Mouse (Mus musculus): Measurements from ENCODE around the gene Basp1. TPM values are rescaled to one million over a fixed set of nuclear protein-coding genes. Genes with fewer than 3 reads are reported as not detected.

The Basp1 gene
- polyA plus RNA-seq, 2 experiments = 1.6 to 3.8 TPM

DNA sequence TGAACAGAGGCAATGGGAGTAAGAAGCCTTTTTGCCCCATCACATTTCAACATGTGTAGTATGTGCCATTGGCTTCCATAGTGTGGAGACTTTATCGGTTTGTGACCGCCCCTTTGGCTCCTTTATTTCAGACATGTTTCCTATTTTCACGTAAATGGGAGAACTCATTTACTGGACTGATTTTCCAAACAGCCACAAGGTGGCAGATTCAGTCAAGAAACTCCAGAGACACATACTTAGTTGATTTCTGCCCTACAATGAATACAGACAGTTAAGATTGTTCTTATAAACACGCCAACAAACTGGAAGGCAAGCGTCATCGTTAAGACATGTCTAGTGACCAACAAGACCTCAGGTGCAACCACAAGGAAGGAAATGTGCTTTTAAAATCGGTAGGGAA lies 15.0 kb upstream of the Basp1 start:
- no peaks in the 10 kb centered on the region for H3K27me3 ChIP-seq (ENCODE audit: control insufficient read depth, insufficient read depth, low read length)
- H3K36me3 ChIP-seq (replicated peaks; ENCODE audit: control insufficient read depth, insufficient read depth, low read depth) = no peaks in the 10 kb centered on the region
- no peaks in the 10 kb centered on the region for H3K9me3 ChIP-seq (ENCODE audit: control insufficient read depth, low read length)
- no peaks in the 10 kb centered on the region for H3K4me1 ChIP-seq (replicated peaks; ENCODE audit: control insufficient read depth in 2 of 2, insufficient read depth in 2 of 2, low read length in 1 of 2)
- WGBS (ENCODE audit: insufficient replicate concordance) = 36% methylated on average over 7 of the region's 7 CpGs
- H3K4me2 ChIP-seq (ENCODE audit: low read depth) = no peak overlapping the region
- ATAC-seq (ENCODE audit: insufficient read depth) (no peak), DNase-seq (ENCODE audit: low read depth in 3 of 3, low spot score in 3 of 3) (no peak)
- TF ChIP-seq EP300 (IDR thresholded peaks at IDR 0.05; ENCODE audit: low read depth) = no peak
- peak; percentile 30; the same call in 1 of the 2 replicates for TF ChIP-seq CTCF (IDR thresholded peaks at IDR 0.05; ENCODE audit: low read depth)
- no peak overlapping the region for H3K27ac ChIP-seq
- H3K4me3 ChIP-seq (ENCODE audit: insufficient read depth in 1 of 2, low read depth in 2 of 2, low read length in 2 of 2) = no peak overlapping the region
- no peak overlapping the region for H3K9ac ChIP-seq (replicated peaks)

DNA sequence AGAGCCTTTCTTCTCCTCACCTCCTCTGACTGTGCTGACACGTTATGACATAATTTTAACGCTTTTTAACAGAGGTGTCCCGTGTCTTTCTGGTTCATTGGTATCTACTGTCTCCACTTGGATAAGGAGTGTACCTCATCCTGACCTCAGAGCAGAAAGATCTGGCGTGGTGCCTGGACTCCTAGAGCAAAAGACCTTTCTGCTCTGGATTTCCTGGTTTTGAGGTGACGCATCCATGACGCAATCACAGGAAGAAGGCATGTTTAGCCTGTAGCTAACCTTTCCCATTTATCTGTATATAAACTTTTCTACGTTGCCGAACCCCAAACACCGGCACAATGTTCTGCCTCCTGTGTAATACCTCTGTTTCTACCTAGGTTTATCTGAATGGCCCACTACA lies 6.7 kb upstream of the Basp1 start:
- Histone ChIP-seq H3K4me3 (ENCODE audit: insufficient read depth in 1 of 2, low read depth in 2 of 2, low read length in 2 of 2) (no peak overlapping the region), H3K27me3 (ENCODE audit: control insufficient read depth, insufficient read depth, low read length) (no peaks in the 10 kb centered on the region), H3K9ac (replicated peaks) (no peak overlapping the region), H3K9me3 (ENCODE audit: control insufficient read depth, low read length) (no peaks in the 10 kb centered on the region), H3K36me3 (replicated peaks; ENCODE audit: control insufficient read depth, insufficient read depth, low read depth) (no peaks in the 10 kb centered on the region), H3K4me2 (ENCODE audit: low read depth) (no peak overlapping the region), H3K4me1 (replicated peaks; ENCODE audit: control insufficient read depth in 2 of 2, insufficient read depth in 2 of 2, low read length in 1 of 2) (no peaks in the 10 kb centered on the region), H3K27ac (no peak overlapping the region)
- ATAC-seq (ENCODE audit: insufficient read depth) = no peak
- TF ChIP-seq EP300 (IDR thresholded peaks at IDR 0.05; ENCODE audit: low read depth) (no peak), CTCF (IDR thresholded peaks at IDR 0.05; ENCODE audit: low read depth) (no peak)
- no peak for DNase-seq (ENCODE audit: low read depth in 3 of 3, low spot score in 3 of 3)
- 64% methylated on average over 9 of the region's 9 CpGs for WGBS (ENCODE audit: insufficient replicate concordance)

DNA sequence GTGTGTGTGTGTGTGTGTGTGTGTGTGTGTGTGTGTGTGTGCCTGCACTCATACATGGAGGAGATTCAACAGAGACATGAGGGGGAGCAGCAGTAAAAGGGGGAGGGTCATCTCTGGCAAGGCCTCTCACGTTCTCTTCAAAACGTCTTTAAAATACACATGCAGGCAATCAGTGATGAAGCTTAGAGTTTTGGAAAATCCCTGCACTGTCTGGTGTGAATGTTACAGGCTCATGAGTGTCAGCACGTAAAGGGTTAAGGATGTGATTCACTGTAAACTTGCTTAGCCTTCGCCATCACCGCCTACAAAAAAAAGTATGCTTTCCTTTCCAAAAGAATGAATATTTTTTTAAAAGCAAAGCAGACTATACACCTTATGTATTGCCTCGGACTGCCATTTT lies 2.8 kb upstream of the Basp1 start:
- peaks cover 34% of the 10 kb centered on the region for H3K27me3 ChIP-seq (ENCODE audit: control insufficient read depth, insufficient read depth, low read length)
- H3K4me2 ChIP-seq (ENCODE audit: low read depth) = no peak overlapping the region
- no peak overlapping the region for H3K4me3 ChIP-seq (ENCODE audit: insufficient read depth in 1 of 2, low read depth in 2 of 2, low read length in 2 of 2)
- H3K27ac ChIP-seq = no peak overlapping the region
- DNase-seq (ENCODE audit: low read depth in 3 of 3, low spot score in 3 of 3) = no peak
- no peaks in the 10 kb centered on the region for H3K4me1 ChIP-seq (replicated peaks; ENCODE audit: control insufficient read depth in 2 of 2, insufficient read depth in 2 of 2, low read length in 1 of 2)
- no peaks in the 10 kb centered on the region for H3K36me3 ChIP-seq (replicated peaks; ENCODE audit: control insufficient read depth, insufficient read depth, low read depth)
- no peak for ATAC-seq (ENCODE audit: insufficient read depth)
- no peak overlapping the region for H3K9ac ChIP-seq (replicated peaks)
- no peak for TF ChIP-seq EP300 (IDR thresholded peaks at IDR 0.05; ENCODE audit: low read depth)
- TF ChIP-seq CTCF (IDR thresholded peaks at IDR 0.05; ENCODE audit: low read depth) = no peak
- WGBS (ENCODE audit: insufficient replicate concordance) = 56% methylated on average over 6 of the region's 6 CpGs
- H3K9me3 ChIP-seq (ENCODE audit: control insufficient read depth, low read length) = no peaks in the 10 kb centered on the region

DNA sequence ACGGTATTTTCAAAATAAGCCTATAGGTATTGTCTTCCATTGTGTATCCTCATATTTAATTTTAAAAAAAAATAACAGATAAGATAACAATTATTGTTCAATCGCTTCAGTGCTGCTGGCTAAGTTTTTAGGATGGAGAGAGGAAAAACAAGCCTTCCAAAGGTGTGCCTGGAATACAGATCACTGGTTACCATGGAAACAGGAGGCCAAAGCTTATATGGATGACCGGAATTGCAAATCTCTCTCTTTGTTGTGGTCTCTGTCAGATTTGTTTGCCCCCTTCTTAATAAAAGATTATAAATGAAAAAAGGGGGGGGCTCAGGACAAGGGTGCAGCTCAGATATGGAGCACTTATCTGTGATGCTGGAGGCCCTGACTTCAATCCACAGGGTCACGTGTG lies 2.4 kb upstream of the Basp1 start:
- ATAC-seq (ENCODE audit: insufficient read depth) = no peak
- 48% methylated on average over 4 of the region's 4 CpGs for WGBS (ENCODE audit: insufficient replicate concordance)
- TF ChIP-seq CTCF (IDR thresholded peaks at IDR 0.05; ENCODE audit: low read depth) (no peak), EP300 (IDR thresholded peaks at IDR 0.05; ENCODE audit: low read depth) (no peak)
- DNase-seq (ENCODE audit: low read depth in 3 of 3, low spot score in 3 of 3) = no peak
- Histone ChIP-seq H3K4me1 (replicated peaks; ENCODE audit: control insufficient read depth in 2 of 2, insufficient read depth in 2 of 2, low read length in 1 of 2) (no peaks in the 10 kb centered on the region), H3K27me3 (ENCODE audit: control insufficient read depth, insufficient read depth, low read length) (peaks cover 34% of the 10 kb centered on the region), H3K36me3 (replicated peaks; ENCODE audit: control insufficient read depth, insufficient read depth, low read depth) (no peaks in the 10 kb centered on the region), H3K9me3 (ENCODE audit: control insufficient read depth, low read length) (no peaks in the 10 kb centered on the region), H3K27ac (no peak overlapping the region), H3K4me2 (ENCODE audit: low read depth) (no peak overlapping the region), H3K9ac (replicated peaks) (no peak overlapping the region), H3K4me3 (ENCODE audit: insufficient read depth in 1 of 2, low read depth in 2 of 2, low read length in 2 of 2) (no peak overlapping the region)

DNA sequence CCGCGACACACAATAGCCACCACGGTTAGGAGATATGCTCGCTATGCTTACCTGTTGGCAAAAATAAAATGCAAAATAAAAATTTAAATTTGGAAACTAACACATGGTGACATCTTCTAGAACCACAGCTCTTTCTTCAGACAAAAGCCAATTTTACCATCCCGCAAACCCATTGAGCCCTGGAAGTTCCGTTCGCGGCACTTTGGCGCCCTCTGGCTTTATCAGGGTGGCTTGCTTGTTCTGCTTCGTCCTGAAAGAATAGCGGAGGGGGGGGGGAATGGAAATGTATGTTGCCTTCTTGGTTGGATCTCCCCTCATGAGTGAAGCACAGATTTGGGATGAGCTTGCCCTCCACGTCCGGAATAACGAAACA lies 1.2 kb upstream of the Basp1 start:
- H3K27me3 ChIP-seq (ENCODE audit: control insufficient read depth, insufficient read depth, low read length) = peaks cover 34% of the 10 kb centered on the region
- H3K4me3 ChIP-seq (ENCODE audit: insufficient read depth in 1 of 2, low read depth in 2 of 2, low read length in 2 of 2) = peak overlapping the region; percentile 11 to 21; a peak in 2 of 4 replicates
- no peaks in the 10 kb centered on the region for H3K36me3 ChIP-seq (replicated peaks; ENCODE audit: control insufficient read depth, insufficient read depth, low read depth)
- ATAC-seq (ENCODE audit: insufficient read depth) = no peak
- DNase-seq (ENCODE audit: low read depth in 3 of 3, low spot score in 3 of 3) = peak; percentile 26 to 38 (median 33)
- TF ChIP-seq EP300 (IDR thresholded peaks at IDR 0.05; ENCODE audit: low read depth) = no peak
- TF ChIP-seq CTCF (IDR thresholded peaks at IDR 0.05; ENCODE audit: low read depth) = peak; percentile 77
- peak overlapping the region; percentile 36 for H3K4me2 ChIP-seq (ENCODE audit: low read depth)
- no peak overlapping the region for H3K27ac ChIP-seq
- H3K9ac ChIP-seq (replicated peaks) = no peak overlapping the region
- 2% methylated on average over 14 of the region's 14 CpGs for WGBS (ENCODE audit: insufficient replicate concordance)
- no peaks in the 10 kb centered on the region for H3K4me1 ChIP-seq (replicated peaks; ENCODE audit: control insufficient read depth in 2 of 2, insufficient read depth in 2 of 2, low read length in 1 of 2)
- no peaks in the 10 kb centered on the region for H3K9me3 ChIP-seq (ENCODE audit: control insufficient read depth, low read length)

All from liver, embryonic 14.5 days (tissue).